Mouse (Mus musculus) splenic B cell, adult 2 months (primary cell): ENCODE measurements around the gene Sh3pxd2a.
A peak's percentile ranks its signal among the peaks of the same experiment; 100 is the strongest.
"Not testable (repeated sequence)": the region's sequence is repeated elsewhere in the genome, so short reads cannot be mapped to it uniquely, and the experiment has no call there.

Experiments
- DNase-seq: peaks from one replicate; pipeline ENCODE4 v3.0.0-alpha.2; 2011; ENCODE audit warnings: low read depth, low spot score
- H3K27me3 ChIP-seq: 2 replicates; pipeline ENCODE4 v1.6.1; 2012; ENCODE audit warnings: mild to moderate bottlenecking, low read length, moderate library complexity, mixed read lengths; ENCODE audit not compliant: control insufficient read depth, poor library complexity, insufficient read depth, severe bottlenecking
- H3K36me3 ChIP-seq: 2 replicates; pipeline ENCODE4 v1.6.1; 2012; ENCODE audit warnings: mild to moderate bottlenecking, low read length, moderate library complexity, mixed read lengths; ENCODE audit not compliant: control insufficient read depth, poor library complexity, insufficient read depth, severe bottlenecking

The Sh3pxd2a gene

DNA sequence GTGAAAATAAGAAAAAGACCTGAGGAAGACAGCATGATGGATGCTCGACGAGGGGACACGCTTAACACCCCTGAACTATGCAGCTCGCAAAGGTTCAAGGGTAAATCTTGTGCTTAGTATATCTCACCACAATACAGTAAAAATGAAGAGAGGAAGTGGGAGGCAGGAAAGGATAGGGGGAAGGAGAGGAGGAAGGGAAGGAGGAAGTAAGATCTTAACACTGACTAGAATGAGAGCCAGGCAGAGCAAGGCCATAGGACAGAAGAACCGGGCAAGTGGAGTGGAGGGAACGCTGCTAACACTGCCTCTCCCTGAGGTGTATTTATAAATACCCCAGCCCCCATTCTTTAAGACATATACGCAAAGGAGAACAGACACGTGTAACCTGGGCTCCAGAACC lies 58.7 kb downstream of the Sh3pxd2a start:
- H3K27me3 ChIP-seq, result no peaks in the 10 kb centered on the region
- no peak for DNase-seq
- no peaks in the 10 kb centered on the region for H3K36me3 ChIP-seq

DNA sequence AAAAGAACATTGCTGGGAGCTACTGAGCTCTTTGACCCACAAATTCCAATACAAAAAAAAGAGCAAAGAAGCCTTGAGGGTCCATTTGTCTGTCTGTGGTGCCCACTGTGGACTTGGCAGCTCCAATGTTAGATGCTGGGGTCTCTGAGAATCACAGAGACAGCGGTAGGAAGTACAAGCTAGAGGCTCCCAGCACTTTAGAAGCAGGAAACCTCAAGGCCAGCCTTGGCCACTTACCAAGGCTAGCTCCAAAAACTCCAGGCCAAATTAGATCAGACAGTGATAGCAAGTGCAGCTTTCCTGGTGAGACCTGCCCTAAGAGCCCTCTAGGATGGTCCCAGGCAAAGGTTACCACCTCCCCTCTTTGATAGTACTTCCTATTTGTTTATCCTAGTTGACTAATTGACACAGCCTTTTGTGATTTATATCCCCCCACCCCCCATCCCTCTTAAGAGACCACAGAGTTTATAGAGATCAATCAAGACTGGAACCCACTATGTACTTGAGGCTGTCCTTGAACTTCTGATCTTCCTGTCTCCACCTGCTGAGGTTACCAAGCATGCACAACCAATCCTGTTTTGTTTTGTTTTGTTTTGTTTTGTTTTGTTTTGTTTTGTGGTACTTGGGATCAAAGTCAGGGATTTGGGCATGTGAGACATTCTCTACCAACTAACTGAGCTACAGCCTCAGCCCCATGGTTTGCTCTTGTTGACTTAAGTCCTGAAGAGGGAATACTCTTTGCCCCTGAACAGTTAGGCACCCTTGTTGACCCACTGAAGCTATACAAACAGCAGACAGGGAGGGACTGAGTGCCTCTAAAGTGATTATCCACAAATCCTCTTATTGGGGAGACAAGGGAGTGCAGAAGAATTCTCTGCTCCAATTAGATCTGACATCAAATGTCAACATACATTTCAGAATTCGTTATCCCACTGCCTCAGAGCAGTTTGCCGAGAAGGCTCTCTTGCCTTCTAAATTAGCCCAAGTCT lies 60.5 kb downstream of the Sh3pxd2a start:
- no peak for DNase-seq
- Histone ChIP-seq H3K36me3 (no peaks in the 10 kb centered on the region), H3K27me3 (no peaks in the 10 kb centered on the region)

- DNase-seq, result no peak
- H3K27me3 ChIP-seq, result no peaks in the 10 kb centered on the region
- H3K36me3 ChIP-seq, result no peaks in the 10 kb centered on the region
These were observed 61.2 kb downstream of the Sh3pxd2a start for GRCm38 (mm10) chr19:47402976-47403375.

- Histone ChIP-seq H3K27me3 (no peaks in the 10 kb centered on the region), H3K36me3 (no peaks in the 10 kb centered on the region)
- DNase-seq, result no peak
These were observed 61.7 kb downstream of the Sh3pxd2a start for GRCm38 (mm10) chr19:47402544-47402943.

DNA sequence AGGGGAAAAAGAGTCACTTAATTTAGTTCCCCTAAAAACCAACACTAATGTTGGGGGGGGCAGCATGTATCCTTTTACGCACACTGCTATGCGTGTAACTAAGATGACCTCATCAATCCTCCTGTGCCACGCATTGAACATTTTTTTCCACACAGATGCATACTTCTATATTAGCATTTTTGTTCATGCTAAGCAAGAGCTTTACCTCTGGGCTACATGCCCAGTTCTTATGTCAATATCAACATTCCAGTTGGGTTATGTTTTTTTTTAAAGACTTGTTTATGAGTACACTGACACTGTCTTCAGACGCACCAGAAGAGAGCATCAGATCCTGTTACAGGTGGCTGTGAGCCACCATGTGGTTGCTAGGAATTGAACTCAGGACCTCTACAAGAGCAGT lies 64.5 kb downstream of the Sh3pxd2a start:
- no peak for DNase-seq

GRCm38 (mm10) chr19:47399029-47399428 lies 65.2 kb downstream of the Sh3pxd2a start:
- Histone ChIP-seq H3K36me3 (peaks cover 7% of the 10 kb centered on the region), H3K27me3 (0 out of 2 replicates have a peak, but pooled peaks cover 1% of the 10 kb centered on the region)
- DNase-seq, result no peak

More for the DNA sequence above, 64.5 kb downstream of the Sh3pxd2a start:
- Histone ChIP-seq H3K36me3 (peaks cover 7% of the 10 kb centered on the region), H3K27me3 (no peaks in the 10 kb centered on the region)

DNA sequence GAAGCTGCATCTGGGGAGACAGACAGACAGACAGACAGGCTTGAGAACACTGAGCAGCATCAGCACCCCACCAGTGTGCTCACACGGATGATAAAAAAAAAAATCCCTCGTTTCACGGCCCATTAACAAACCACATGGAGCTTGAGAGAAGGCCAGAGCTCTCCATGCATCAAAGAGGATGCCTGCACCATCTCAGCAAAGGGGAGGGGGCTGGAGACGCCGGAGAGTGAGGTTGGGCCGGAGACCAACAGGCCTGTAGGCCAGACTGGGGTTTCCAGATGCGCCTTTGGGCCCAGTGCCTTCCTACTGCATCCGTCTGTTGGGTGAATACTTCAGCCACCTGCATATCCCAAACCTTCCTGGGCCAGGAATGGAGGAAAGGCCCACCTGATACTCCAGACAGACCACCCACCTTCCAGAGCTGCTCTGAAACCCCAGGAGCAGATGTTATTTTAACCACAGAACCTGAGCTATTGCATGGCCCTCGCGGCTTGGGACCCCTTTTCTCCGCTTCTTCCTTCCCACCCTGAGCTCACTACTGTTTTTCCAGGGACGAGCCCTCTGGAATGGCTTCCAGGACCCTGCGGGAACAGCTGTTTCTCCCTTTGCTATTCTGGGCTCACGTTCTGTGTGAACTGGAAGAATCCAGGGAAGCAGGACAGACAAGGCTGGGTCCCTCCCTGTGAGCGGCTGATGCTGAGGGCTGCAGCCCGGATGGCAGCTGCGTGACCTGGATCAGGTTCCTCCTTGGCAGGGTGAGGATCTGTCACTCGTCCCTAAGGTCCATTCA lies 66.1 kb downstream of the Sh3pxd2a start:
- DNase-seq, result no peak
- Histone ChIP-seq H3K27me3 (0 out of 2 replicates have a peak, but pooled peaks cover 1% of the 10 kb centered on the region), H3K36me3 (peaks cover 7% of the 10 kb centered on the region)

GRCm38 (mm10) chr19:47395338-47395737 lies 68.9 kb downstream of the Sh3pxd2a start:
- DNase-seq, result no peak
- Histone ChIP-seq H3K27me3 (0 out of 2 replicates have a peak, but pooled peaks cover 1% of the 10 kb centered on the region), H3K36me3 (peaks cover 7% of the 10 kb centered on the region)

DNA sequence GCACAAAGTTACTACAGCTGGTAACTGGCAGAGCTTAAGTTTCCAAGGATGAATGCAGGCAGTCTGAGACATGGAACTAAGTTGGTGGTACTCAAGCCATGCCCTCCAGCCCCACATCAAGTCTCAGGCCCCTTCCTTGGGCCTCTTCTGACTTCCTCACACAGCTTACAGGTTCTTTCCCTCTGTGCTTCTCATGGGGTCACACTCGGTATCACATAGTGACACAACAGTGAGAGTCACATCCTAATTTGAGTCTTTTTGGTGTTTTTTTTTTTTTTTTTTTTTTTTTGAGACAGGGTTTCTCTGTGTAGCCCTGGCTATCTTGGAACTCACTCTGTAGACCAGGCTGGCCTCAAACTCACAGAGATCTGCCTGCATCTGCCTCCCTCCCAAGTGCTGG lies 69.4 kb downstream of the Sh3pxd2a start:
- peak; percentile 13 for DNase-seq
- H3K36me3 ChIP-seq, result not testable (repeated sequence)

DNA sequence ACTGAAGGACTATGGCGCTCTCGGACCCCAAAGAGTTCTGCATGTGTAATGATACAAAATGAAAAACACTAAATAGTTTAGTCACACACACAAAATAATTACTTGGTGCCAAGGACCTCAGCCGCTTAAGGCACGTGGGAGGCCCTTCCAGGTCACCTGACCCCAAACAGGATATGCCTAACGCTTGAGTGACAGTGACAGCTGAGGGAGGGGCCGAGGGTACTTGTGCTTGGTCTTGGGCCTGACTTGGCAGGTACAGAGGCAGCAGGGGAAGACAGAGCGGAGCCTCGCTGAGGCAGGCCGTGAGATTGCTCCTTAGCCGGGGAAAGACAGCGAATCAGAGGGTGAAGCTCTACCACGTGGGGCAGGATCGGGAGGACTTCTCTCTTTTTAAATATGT lies 73.3 kb downstream of the Sh3pxd2a start:
- DNase-seq, result peak; percentile 10
- Histone ChIP-seq H3K27me3 (0 out of 2 replicates have a peak, but pooled peaks cover 1% of the 10 kb centered on the region), H3K36me3 (peaks cover 5% of the 10 kb centered on the region)

More for the DNA sequence above, 69.4 kb downstream of the Sh3pxd2a start:
- not testable (repeated sequence) for H3K27me3 ChIP-seq

- Histone ChIP-seq H3K27me3 (no peaks in the 10 kb centered on the region), H3K36me3 (peaks cover 1% of the 10 kb centered on the region; the same call in 1 of the 2 replicates)
- no peak for DNase-seq
These were observed 76.3 kb downstream of the Sh3pxd2a start for GRCm38 (mm10) chr19:47387887-47388286.

GRCm38 (mm10) chr19:47387395-47387794 lies 76.8 kb downstream of the Sh3pxd2a start:
- peaks cover 1% of the 10 kb centered on the region; the same call in 1 of the 2 replicates for H3K36me3 ChIP-seq

DNA sequence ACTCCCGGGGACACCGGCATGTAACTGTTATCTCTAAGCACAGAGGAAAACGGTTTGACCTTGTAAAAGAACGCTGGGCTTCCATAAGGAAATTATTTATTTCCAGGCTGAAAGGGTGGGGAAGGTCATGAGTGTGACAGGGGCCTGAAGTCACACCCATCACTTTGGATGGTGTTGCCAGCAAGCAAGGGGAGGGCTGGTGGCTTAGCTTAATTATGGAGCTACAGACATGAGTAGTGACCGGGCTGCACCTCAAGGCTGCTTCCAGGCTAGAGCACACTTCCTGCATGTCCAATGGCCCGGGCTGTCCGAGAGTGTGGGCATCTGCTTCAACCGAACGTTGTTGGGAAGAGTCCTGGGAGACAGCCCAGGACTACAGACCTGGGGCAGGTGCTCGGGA lies 78.2 kb downstream of the Sh3pxd2a start:
- H3K36me3 ChIP-seq, result peaks cover 1% of the 10 kb centered on the region; the same call in 1 of the 2 replicates
- no peaks in the 10 kb centered on the region for H3K27me3 ChIP-seq
- DNase-seq, result no peak

More at GRCm38 (mm10) chr19:47387395-47387794, 76.8 kb downstream of the Sh3pxd2a start:
- no peak for DNase-seq
- H3K27me3 ChIP-seq, result no peaks in the 10 kb centered on the region

GRCm38 (mm10) chr19:47384639-47385038 lies 79.6 kb downstream of the Sh3pxd2a start:
- no peak for DNase-seq
- Histone ChIP-seq H3K27me3 (no peaks in the 10 kb centered on the region), H3K36me3 (0 out of 2 replicates have a peak, but pooled peaks cover 1% of the 10 kb centered on the region)
